Mouse (Mus musculus) lung, postnatal 0 days (tissue): ENCODE results near the gene Slc7a10.

ENCODE experiments used
- CTCF ChIP-seq: IDR thresholded peaks from 2 replicates; pipeline ENCODE4 v1.5.1; 2016; ENCODE audit warnings: antibody characterized with exemption, mild to moderate bottlenecking
- EP300 ChIP-seq: IDR thresholded peaks from 2 replicates; pipeline ENCODE4 v1.6.1; 2016; ENCODE audit warnings: antibody characterized with exemption, mild to moderate bottlenecking, control low read depth

DNA sequence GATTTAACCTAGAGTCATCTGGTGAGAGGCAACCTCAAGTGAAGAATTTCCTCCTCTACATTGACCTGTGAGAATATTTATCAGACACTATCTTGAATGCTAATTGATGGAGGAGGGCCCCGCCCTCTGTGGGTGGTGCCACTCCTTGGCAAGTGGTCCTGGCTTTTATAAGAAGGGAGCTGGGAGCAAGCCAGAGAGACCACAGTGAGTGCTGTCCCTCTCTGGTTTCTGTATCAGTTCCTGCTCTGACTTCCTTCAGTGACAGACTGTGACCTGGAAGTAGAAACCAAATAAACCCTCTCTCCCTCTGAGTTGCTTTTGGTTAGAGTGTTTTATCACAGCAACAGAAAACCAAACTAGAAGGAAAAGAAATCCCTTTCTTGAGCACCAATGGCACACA is 48.7 kb upstream of the Slc7a10 start:
- TF ChIP-seq CTCF = no peak
- TF ChIP-seq EP300 = no peak
